Mouse (Mus musculus) lung, embryonic 16.5 days (tissue): ENCODE measurements around the gene Mphosph8. TPM values are rescaled to one million over a fixed set of nuclear protein-coding genes. Genes with fewer than 3 reads are reported as not detected.

ENCODE experiments used
- ATAC-seq: fragments of 200-750 bp; cut with Nextera tagmentation; 2 replicates; pipeline ENCODE4 v1.8.0; 2017; ENCODE audit warnings: low read depth, mild to moderate bottlenecking, moderate library complexity
- H3K27ac ChIP-seq: fragments of 300-500 bp; sonication (generic); 2 replicates; pipeline ENCODE4 v1.5.1; 2014; ENCODE audit warnings: mild to moderate bottlenecking, control low read depth, low read length
- H3K27me3 ChIP-seq: fragments of 300-500 bp; sonication (generic); 2 replicates; pipeline ENCODE4 v1.6.1; 2014; ENCODE audit warnings: low read depth, low read length, mixed read lengths; ENCODE audit not compliant: control insufficient read depth, insufficient read depth
- H3K36me3 ChIP-seq: fragments of 300-500 bp; sonication (generic); 2 replicates; pipeline ENCODE4 v1.6.1; 2014; ENCODE audit warnings: low read length; ENCODE audit not compliant: control insufficient read depth, insufficient read depth
- H3K4me1 ChIP-seq: fragments of 300-500 bp; sonication (generic); replicated peaks from 2 replicates; pipeline ENCODE4 v1.6.1; 2014; ENCODE audit warnings: low read length, mixed read lengths; ENCODE audit not compliant: control insufficient read depth, insufficient read depth
- H3K4me2 ChIP-seq: fragments of 300-500 bp; sonication (generic); 2 replicates; pipeline ENCODE4 v1.6.1; 2014; ENCODE audit warnings: low read depth, low read length, control low read depth
- H3K4me3 ChIP-seq: fragments of 300-500 bp; sonication (generic); 2 replicates; pipeline ENCODE4 v1.5.1; 2014; ENCODE audit warnings: mild to moderate bottlenecking, low read length, control low read depth
- H3K9ac ChIP-seq: fragments of 300-500 bp; sonication (generic); 2 replicates; pipeline ENCODE4 v1.6.1; 2014; ENCODE audit warnings: low read length, control low read depth
- H3K9me3 ChIP-seq: fragments of 300-500 bp; sonication (generic); 2 replicates; pipeline ENCODE4 v1.6.1; 2016; ENCODE audit warnings: low read length; ENCODE audit not compliant: control insufficient read depth
- WGBS: fragments of 180-500 bp; shearing (Covaris S2); extraction: QIAGEN DNeasy Blood & Tissue Kit; methylation state at CpG from one replicate; pipeline ENCODE4 v1.1.7; 2014; 5-methylcytosine and 5-hydroxymethylcytosine counted together
- polyA plus RNA-seq: library from polyadenylated mRNA; unstranded; fragments of >200 nt; fragmentation: Nextera tagmentation; extraction: Ambion mirVana; gene quantifications from 2 replicates; pipeline ENCODE4 v1.2.1, GENCODE M21; 2015

Mphosph8 gene
- polyA plus RNA-seq, 1 experiment from 2014 or later, result 26.1 TPM

GRCm38 (mm10) chr14:56669046-56669620 is 1.1 kb downstream of the Mphosph8 start:
- Histone ChIP-seq H3K4me3 (peak overlapping the region; percentile 77), H3K27me3 (no peaks in the 10 kb centered on the region), H3K9me3 (no peaks in the 10 kb centered on the region), H3K4me2 (peak overlapping the region; percentile 71), H3K27ac (no peak overlapping the region), H3K36me3 (peaks cover 4% of the 10 kb centered on the region; the same call in 1 of the 2 replicates), H3K9ac (peak overlapping the region; percentile 74), H3K4me1 (peaks cover 14% of the 10 kb centered on the region)
- ATAC-seq, result no peak
- WGBS, result 2% methylated on average over 13 of the region's 13 CpGs

- H3K27me3 ChIP-seq, result no peaks in the 10 kb centered on the region
- H3K36me3 ChIP-seq, result peaks cover 31% of the 10 kb centered on the region
- H3K4me2 ChIP-seq, result no peak overlapping the region
- H3K4me3 ChIP-seq, result no peak overlapping the region
- no peak overlapping the region for H3K9ac ChIP-seq
- H3K9me3 ChIP-seq, result no peaks in the 10 kb centered on the region
- ATAC-seq, result no peak
- H3K27ac ChIP-seq, result no peak overlapping the region
- WGBS, result 46% methylated on average over 1 of the region's 1 CpGs
- no peaks in the 10 kb centered on the region for H3K4me1 ChIP-seq
Measured at GRCm38 (mm10) chr14:56685426-56685825, 17.4 kb downstream of the Mphosph8 start.

DNA sequence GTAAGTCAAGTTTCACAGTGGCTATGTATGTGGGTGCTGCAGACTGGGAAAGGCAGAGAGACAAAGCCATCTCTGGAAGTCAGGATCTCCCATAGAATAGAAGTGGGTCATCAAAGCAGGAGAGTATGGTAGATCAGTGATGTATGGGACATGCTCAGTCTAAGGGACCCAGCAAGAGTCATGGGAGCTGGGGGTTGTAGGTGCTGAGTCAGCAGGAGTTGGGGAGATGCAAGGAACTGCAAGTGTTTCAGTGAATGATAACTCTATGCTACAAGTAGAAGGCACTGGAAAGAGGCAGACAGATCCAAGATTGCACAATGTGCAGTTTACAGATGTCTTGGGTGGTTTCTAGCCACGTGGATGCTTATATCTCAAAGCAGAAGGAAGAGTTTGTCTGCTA is 21.1 kb downstream of the Mphosph8 start:
- Histone ChIP-seq H3K9me3 (no peaks in the 10 kb centered on the region), H3K4me3 (no peak overlapping the region), H3K27ac (no peak overlapping the region), H3K4me2 (no peak overlapping the region), H3K4me1 (no peaks in the 10 kb centered on the region), H3K27me3 (no peaks in the 10 kb centered on the region), H3K9ac (no peak overlapping the region), H3K36me3 (peaks cover 50% of the 10 kb centered on the region)
- WGBS, result 75% methylated on average over 1 of the region's 1 CpGs
- no peak for ATAC-seq

- peaks cover 51% of the 10 kb centered on the region for H3K36me3 ChIP-seq
- 88% methylated on average over 1 of the region's 1 CpGs for WGBS
- no peak overlapping the region for H3K9ac ChIP-seq
- H3K4me2 ChIP-seq, result no peak overlapping the region
- no peaks in the 10 kb centered on the region for H3K4me1 ChIP-seq
- no peak for ATAC-seq
- H3K4me3 ChIP-seq, result no peak overlapping the region
- H3K27ac ChIP-seq, result no peak overlapping the region
- no peaks in the 10 kb centered on the region for H3K9me3 ChIP-seq
- no peaks in the 10 kb centered on the region for H3K27me3 ChIP-seq
Measured at GRCm38 (mm10) chr14:56689766-56690165, 21.7 kb downstream of the Mphosph8 start.

- Histone ChIP-seq H3K36me3 (peaks cover 59% of the 10 kb centered on the region), H3K4me2 (no peak overlapping the region), H3K27me3 (no peaks in the 10 kb centered on the region), H3K4me1 (no peaks in the 10 kb centered on the region), H3K9me3 (no peaks in the 10 kb centered on the region), H3K4me3 (no peak overlapping the region), H3K27ac (no peak overlapping the region), H3K9ac (no peak overlapping the region)
- WGBS, result 75% methylated on average over 3 of the region's 3 CpGs
- ATAC-seq, result no peak
Measured at GRCm38 (mm10) chr14:56695495-56695894, 27.4 kb downstream of the Mphosph8 start.

GRCm38 (mm10) chr14:56697836-56698235 is 29.8 kb downstream of the Mphosph8 start:
- no peaks in the 10 kb centered on the region for H3K4me1 ChIP-seq
- H3K4me2 ChIP-seq, result no peak overlapping the region
- no peak overlapping the region for H3K9ac ChIP-seq
- H3K4me3 ChIP-seq, result no peak overlapping the region
- no peaks in the 10 kb centered on the region for H3K27me3 ChIP-seq
- ATAC-seq, result no peak
- peaks cover 43% of the 10 kb centered on the region for H3K36me3 ChIP-seq
- no peaks in the 10 kb centered on the region for H3K9me3 ChIP-seq
- 91% methylated on average over 5 of the region's 5 CpGs for WGBS
- no peak overlapping the region for H3K27ac ChIP-seq

DNA sequence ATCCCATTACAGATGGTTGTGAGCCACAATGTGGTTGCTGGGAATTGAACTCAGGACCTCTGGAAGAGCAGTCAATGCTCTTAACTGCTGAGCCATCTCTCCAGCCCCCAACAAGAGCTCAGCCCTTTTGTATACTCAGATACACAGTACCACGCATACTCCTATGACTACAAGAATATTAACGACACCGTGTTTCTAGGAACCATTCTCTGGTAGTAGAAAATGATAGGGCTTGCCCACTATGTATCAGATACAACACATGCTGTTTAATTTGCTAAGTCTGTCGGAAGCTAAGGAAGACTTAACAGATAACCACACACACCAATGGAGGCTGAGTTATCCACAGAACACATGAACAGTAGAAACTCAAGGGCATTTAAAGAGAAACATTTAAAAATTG is 34.6 kb downstream of the Mphosph8 start:
- Histone ChIP-seq H3K9ac (no peak overlapping the region), H3K4me2 (no peak overlapping the region), H3K4me1 (no peaks in the 10 kb centered on the region), H3K27ac (no peak overlapping the region), H3K9me3 (no peaks in the 10 kb centered on the region), H3K27me3 (no peaks in the 10 kb centered on the region), H3K4me3 (no peak overlapping the region), H3K36me3 (peaks cover 16% of the 10 kb centered on the region)
- no peak for ATAC-seq
- 90% methylated on average over 4 of the region's 4 CpGs for WGBS

DNA sequence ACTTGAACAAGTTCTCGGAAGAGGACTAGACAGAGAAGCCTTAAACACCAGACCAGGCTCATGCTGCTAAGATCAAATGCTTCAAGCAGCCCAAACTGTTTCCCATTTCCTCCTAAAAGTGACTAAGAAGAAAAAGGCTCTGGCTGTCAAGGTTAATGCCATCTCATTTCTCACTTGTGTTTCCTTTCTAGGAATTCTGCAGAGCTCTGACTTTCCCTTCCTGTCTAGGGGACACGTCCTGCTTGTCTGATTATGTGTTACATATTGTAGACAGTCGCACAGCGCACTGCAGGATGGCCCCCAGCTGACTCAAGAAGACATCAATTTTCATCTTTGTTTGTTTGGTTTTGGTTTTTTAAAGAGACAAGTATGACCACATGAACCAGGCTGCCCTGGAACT is 37.6 kb downstream of the Mphosph8 start:
- no peak overlapping the region for H3K4me2 ChIP-seq
- no peaks in the 10 kb centered on the region for H3K27me3 ChIP-seq
- H3K27ac ChIP-seq, result no peak overlapping the region
- 51% methylated on average over 4 of the region's 4 CpGs for WGBS
- peaks cover 1% of the 10 kb centered on the region; the same call in 1 of the 2 replicates for H3K36me3 ChIP-seq
- H3K4me3 ChIP-seq, result no peak overlapping the region
- H3K4me1 ChIP-seq, result no peaks in the 10 kb centered on the region
- no peak overlapping the region for H3K9ac ChIP-seq
- peak; percentile 47; the same call in 1 of the 2 replicates for ATAC-seq
- H3K9me3 ChIP-seq, result no peaks in the 10 kb centered on the region

DNA sequence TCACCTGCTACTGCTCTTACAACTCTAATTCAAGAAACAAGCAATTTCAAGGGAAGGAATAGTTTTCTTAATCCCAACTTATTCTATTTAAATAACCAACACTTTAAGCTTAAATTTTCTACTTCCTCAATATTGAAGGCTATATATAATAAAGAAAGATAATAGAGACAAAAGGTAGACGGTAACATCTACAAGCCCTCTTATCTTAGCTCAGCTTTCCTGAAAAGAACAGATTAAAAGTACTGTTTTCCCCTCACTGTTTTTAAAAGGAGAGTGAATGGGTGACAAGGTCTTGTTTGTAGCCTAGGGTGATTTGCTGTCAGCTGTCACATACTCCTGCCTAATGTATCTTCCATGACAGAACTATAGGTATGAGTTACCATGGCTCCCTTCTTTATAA is 58.4 kb downstream of the Mphosph8 start:
- Histone ChIP-seq H3K9me3 (no peaks in the 10 kb centered on the region), H3K4me2 (no peak overlapping the region), H3K27me3 (no peaks in the 10 kb centered on the region), H3K9ac (no peak overlapping the region), H3K27ac (no peak overlapping the region), H3K4me3 (no peak overlapping the region), H3K4me1 (no peaks in the 10 kb centered on the region), H3K36me3 (no peaks in the 10 kb centered on the region)
- WGBS, result 89% methylated on average over 1 of the region's 1 CpGs
- no peak for ATAC-seq

DNA sequence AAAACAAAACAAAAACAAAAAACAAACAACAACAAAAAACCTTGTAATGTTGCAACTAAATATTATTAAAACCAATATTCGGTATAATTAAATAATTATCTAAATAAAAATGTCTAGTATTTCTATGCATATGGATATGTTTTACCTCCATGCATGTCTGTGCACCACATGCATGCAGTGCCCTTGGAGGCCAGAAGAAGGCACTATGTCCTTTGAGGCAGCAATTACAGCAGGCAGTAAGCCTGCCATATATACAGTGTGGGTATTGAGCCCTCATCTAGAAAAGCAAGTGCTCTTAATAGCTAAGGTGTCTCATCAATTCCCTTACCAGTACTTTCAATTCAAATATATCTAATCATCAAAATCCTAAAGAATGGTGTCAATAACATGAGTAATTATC is 72.1 kb downstream of the Mphosph8 start:
- 95% methylated on average over 1 of the region's 1 CpGs for WGBS
- Histone ChIP-seq H3K9ac (no peak overlapping the region), H3K4me2 (no peak overlapping the region), H3K4me3 (no peak overlapping the region), H3K4me1 (no peaks in the 10 kb centered on the region), H3K27me3 (no peaks in the 10 kb centered on the region), H3K27ac (no peak overlapping the region), H3K36me3 (0 out of 2 replicates have a peak, but pooled peaks cover 4% of the 10 kb centered on the region), H3K9me3 (no peaks in the 10 kb centered on the region)
- no peak for ATAC-seq
